Mouse (Mus musculus) testis, adult 2 months (tissue): ENCODE measurements around the gene Nanos2.

Source experiments
- CTCF ChIP-seq: fragments of 200-500 bp; IDR thresholded peaks from 2 replicates; pipeline ENCODE4 v1.5.1; 2012; ENCODE audit warnings: low read depth, mild to moderate bottlenecking, inconsistent platforms, low read length, moderate library complexity; ENCODE audit not compliant: control insufficient read depth, insufficient read depth, insufficient replicate concordance
- POLR2A ChIP-seq: fragments of 200-500 bp; IDR thresholded peaks from 2 replicates; pipeline ENCODE4 v1.6.1; 2012; ENCODE audit warnings: low read depth, mild to moderate bottlenecking, inconsistent platforms, low read length, moderate library complexity; ENCODE audit not compliant: control insufficient read depth

- no peak for TF ChIP-seq CTCF
- TF ChIP-seq POLR2A, result no peak
Measured at GRCm38 (mm10) chr7:19002115-19002514, 14.9 kb downstream of the Nanos2 start.
